Mouse (Mus musculus): Measurements from ENCODE around the gene Bach1. TPM values are rescaled to one million over a fixed set of nuclear protein-coding genes. Genes with fewer than 3 reads are reported as not detected.

The Bach1 gene
- polyA plus RNA-seq (2012; rRNA removed) = 6.5 and 7.4 TPM in 2 replicates

GRCm38 (mm10) chr16:87698692-87699305, at the start of gene Bach1:
TSS of gene Bach1 (plus strand) at chr16:87698945.

Other genes with a start within 250 kb of the Bach1 start
- 20.0 and 20.1 TPM in 2 replicates for gene Usp16, start 244.2 kb upstream of the Bach1 start, polyA plus RNA-seq (2012; rRNA removed)
- gene Cct8, start 203.1 kb upstream of the Bach1 start, polyA plus RNA-seq (2012; rRNA removed) = 84.0 and 84.7 TPM in 2 replicates
- 0.32 and 0.38 TPM in 2 replicates for gene Map3k7cl, start 145.6 kb upstream of the Bach1 start, polyA plus RNA-seq (2012; rRNA removed)

All from liver, embryonic 18 days (tissue).